ENCODE assay signal across 11 mouse cellular contexts in the genomic region with DNA sequence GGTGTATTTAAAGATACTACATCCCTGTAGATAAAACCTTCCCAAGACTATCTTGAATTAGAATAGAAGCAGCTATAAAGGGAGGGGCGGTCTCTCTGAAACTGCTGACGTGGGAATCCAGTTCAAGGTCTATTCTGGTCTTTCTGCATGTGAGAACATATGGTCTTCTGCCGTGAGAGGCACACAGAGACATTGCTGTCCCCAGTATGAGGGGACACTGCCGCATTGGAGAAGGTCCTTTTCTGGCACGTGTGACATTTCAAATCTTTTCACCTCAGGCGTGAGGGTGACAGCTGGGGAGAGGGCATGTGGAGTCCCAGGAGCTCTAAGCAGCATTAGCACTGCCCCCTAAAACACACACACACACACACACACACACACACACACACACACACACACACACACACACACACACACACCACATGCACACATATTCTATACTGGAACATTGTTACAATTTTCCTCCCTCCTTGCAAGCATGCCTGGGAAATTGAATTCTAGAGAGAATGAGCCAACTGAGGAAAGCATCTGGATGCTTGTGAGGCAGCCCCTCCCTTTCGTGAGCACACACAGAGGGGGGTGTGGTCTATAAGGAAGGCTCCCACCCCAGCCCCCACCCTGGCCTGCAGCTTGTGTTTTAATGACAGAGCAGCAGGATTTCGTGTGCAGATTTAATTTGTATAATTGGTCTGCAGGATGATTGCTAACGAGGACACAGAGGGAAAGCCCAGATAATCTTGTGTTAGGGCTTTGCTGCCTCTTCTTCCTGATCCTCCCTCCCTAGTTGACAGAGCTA.
DNase-seq lines count a peak whose midpoint lies in the region; ATAC-seq and TF ChIP-seq lines count a peak whose summit lies in the region.
"Had no signal": no experiment of that assay in that cellular context is flagged by ENCODE, and none has a peak within 500 bp of the region (broad histone marks: within the 10 kb centered on the region; RNA-seq: fewer than 3 reads in every experiment).

No protein-coding gene starts in this region.

- no peaks in the 10 kb centered on the region for H3K4me1 ChIP-seq in intestine, embryonic 14.5 days (replicated peaks; ENCODE audit: control insufficient read depth, insufficient read depth, low read length)
- no peaks in the 10 kb centered on the region for H3K4me1 ChIP-seq in intestine, postnatal 0 days (replicated peaks; ENCODE audit: control insufficient read depth, insufficient read depth, low read length)
- peaks cover 16% of the 10 kb centered on the region for H3K4me1 ChIP-seq in forebrain, embryonic 15.5 days
- peaks cover 11% of the 10 kb centered on the region for H3K4me1 ChIP-seq in midbrain, embryonic 15.5 days

- WGBS in intestine, embryonic 14.5 days = 36% methylated on average over 9 of the region's 9 CpGs
- 31% methylated on average over 9 of the region's 9 CpGs for WGBS in intestine, postnatal 0 days
- 6% methylated on average over 9 of the region's 9 CpGs for WGBS in forebrain, embryonic 15.5 days
- 14% methylated on average over 9 of the region's 9 CpGs for WGBS in midbrain, embryonic 15.5 days

- no peaks in the 10 kb centered on the region for H3K36me3 ChIP-seq in intestine, embryonic 14.5 days (ENCODE audit: control insufficient read depth, insufficient read depth, low read length)
- no peaks in the 10 kb centered on the region for H3K36me3 ChIP-seq in intestine, postnatal 0 days (ENCODE audit: control insufficient read depth, insufficient read depth)
- H3K36me3 ChIP-seq in forebrain, embryonic 15.5 days = no peaks in the 10 kb centered on the region
- no peaks in the 10 kb centered on the region for H3K36me3 ChIP-seq in midbrain, embryonic 15.5 days (replicated peaks)
- H3K36me3 ChIP-seq: limb, embryonic 15.5 days had no signal

- ATAC-seq in intestine, embryonic 14.5 days (replicated peaks; ENCODE audit: low FRiP score, low TSS enrichment, low read depth) = 0 out of 2 replicates have a peak, but pooled peaks have one; percentile 40
- no peak for ATAC-seq in intestine, postnatal 0 days
- peak; percentile 79 for ATAC-seq in forebrain, embryonic 15.5 days (replicated peaks)
- peak; percentile 78 for ATAC-seq in midbrain, embryonic 15.5 days (replicated peaks)

- no peak for DNase-seq in intestine, embryonic 14.5 days (ENCODE audit: low spot score)
- peak; percentile 56 for DNase-seq in embryo, embryonic 11 days
- no peak for DNase-seq in kidney, postnatal 14 days
- DNase-seq in adrenal gland, postnatal 14 days = no peak
- DNase-seq in kidney, adult 11 months = no peak
- DNase-seq: cerebellum, adult 8-10 months; kidney, postnatal 10 days had no signal

- H3K4me2 ChIP-seq in intestine, embryonic 14.5 days (ENCODE audit: low read length) = no peak overlapping the region
- no peak overlapping the region for H3K4me2 ChIP-seq in intestine, postnatal 0 days (replicated peaks; ENCODE audit: low read depth)
- 0 out of 2 replicates have a peak overlapping the region, but pooled peaks have one; percentile 2 for H3K4me2 ChIP-seq in forebrain, embryonic 15.5 days (replicated peaks)
- H3K4me2 ChIP-seq in midbrain, embryonic 15.5 days = no peak overlapping the region
- H3K4me2 ChIP-seq: limb, embryonic 15.5 days had no signal

- no peaks in the 10 kb centered on the region for H3K9me3 ChIP-seq in intestine, embryonic 14.5 days (ENCODE audit: control insufficient read depth, low read length)
- H3K9me3 ChIP-seq in intestine, postnatal 0 days (ENCODE audit: control insufficient read depth) = no peaks in the 10 kb centered on the region
- no peaks in the 10 kb centered on the region for H3K9me3 ChIP-seq in forebrain, embryonic 15.5 days
- no peaks in the 10 kb centered on the region for H3K9me3 ChIP-seq in midbrain, embryonic 15.5 days
- H3K9me3 ChIP-seq: limb, embryonic 15.5 days had no signal

- no peak overlapping the region for H3K4me3 ChIP-seq in intestine, embryonic 14.5 days (ENCODE audit: low read depth, low read length)
- no peak overlapping the region for H3K4me3 ChIP-seq in intestine, postnatal 0 days (ENCODE audit: low read depth, low read length)
- no peak overlapping the region for H3K4me3 ChIP-seq in forebrain, embryonic 15.5 days
- no peak overlapping the region for H3K4me3 ChIP-seq in midbrain, embryonic 15.5 days
- H3K4me3 ChIP-seq: limb, embryonic 15.5 days had no signal

- no peaks in the 10 kb centered on the region for H3K27me3 ChIP-seq in intestine, embryonic 14.5 days (replicated peaks; ENCODE audit: control insufficient read depth, insufficient read depth, low read length)
- no peaks in the 10 kb centered on the region for H3K27me3 ChIP-seq in intestine, postnatal 0 days (replicated peaks; ENCODE audit: control insufficient read depth, insufficient read depth, low read length)
- no peaks in the 10 kb centered on the region for H3K27me3 ChIP-seq in forebrain, embryonic 15.5 days
- H3K27me3 ChIP-seq in midbrain, embryonic 15.5 days (replicated peaks) = no peaks in the 10 kb centered on the region
- H3K27me3 ChIP-seq: limb, embryonic 15.5 days had no signal

- TF ChIP-seq CTCF in intestine, postnatal 0 days (IDR thresholded peaks at IDR 0.05; ENCODE audit: low read depth) = no peak

- H3K27ac ChIP-seq in intestine, embryonic 14.5 days (ENCODE audit: low read depth) = no peak overlapping the region
- H3K27ac ChIP-seq in intestine, postnatal 0 days (ENCODE audit: low read depth, low read length) = no peak overlapping the region
- peak overlapping the region; percentile 60 for H3K27ac ChIP-seq in forebrain, embryonic 15.5 days (replicated peaks)
- H3K27ac ChIP-seq in midbrain, embryonic 15.5 days = peak overlapping the region; percentile 53; the same call in 1 of the 2 replicates
- H3K27ac ChIP-seq: limb, embryonic 15.5 days had no signal

- no peak overlapping the region for H3K9ac ChIP-seq in intestine, embryonic 14.5 days (ENCODE audit: low read length)
- H3K9ac ChIP-seq in intestine, postnatal 0 days (ENCODE audit: low read depth, low read length) = no peak overlapping the region
- no peak overlapping the region for H3K9ac ChIP-seq in forebrain, embryonic 15.5 days (replicated peaks)
- no peak overlapping the region for H3K9ac ChIP-seq in midbrain, embryonic 15.5 days
- H3K9ac ChIP-seq: limb, embryonic 15.5 days had no signal

Comparison
In these comparisons a context has a peak if more than half of its experiments do, and no peak if none do; other contexts are left out.
1. H3K27ac ChIP-seq: peak in forebrain, embryonic 15.5 days (single experiment) and midbrain, embryonic 15.5 days (single experiment); none in intestine, embryonic 14.5 days (single experiment) and intestine, postnatal 0 days (single experiment).